Mouse (Mus musculus) E14TG2a.4 (cell line): ENCODE data around the gene Mtrf1l.

Experiments
- CTCF ChIP-seq: conservative IDR thresholded peaks from 2 replicates; pipeline ENCODE4 v1.5.1; 2014; ENCODE audit warnings: low read length
- POU5F1 ChIP-seq: IDR thresholded peaks from 2 replicates; pipeline ENCODE4 v1.6.1; 2014; ENCODE audit warnings: low read length, borderline replicate concordance

DNA sequence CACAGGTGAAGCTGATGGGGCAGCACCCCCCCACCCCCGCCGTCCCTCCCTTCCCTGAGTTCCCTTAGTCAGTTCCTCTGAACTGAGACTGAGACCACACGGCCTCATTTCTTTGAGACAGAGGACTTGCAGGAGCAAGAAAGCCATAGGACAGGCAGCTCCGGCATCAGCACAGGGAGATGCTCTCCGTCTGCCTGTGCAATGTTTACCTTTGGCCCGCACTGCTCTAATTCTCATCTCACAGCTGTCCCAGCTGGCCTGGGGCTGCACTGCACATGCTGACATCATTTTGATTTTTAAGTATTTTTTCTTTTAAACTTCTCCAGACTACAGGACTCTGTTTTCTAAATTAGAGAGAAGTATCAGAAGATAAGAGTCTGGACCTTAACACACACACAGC is 20.8 kb downstream of the Mtrf1l start:
- TF ChIP-seq CTCF (no peak), POU5F1 (no peak)
